Mouse (Mus musculus): ENCODE results near the gene 9030612E09Rik. TPM values are rescaled to one million over a fixed set of nuclear protein-coding genes. Genes with fewer than 3 reads are reported as not detected.

The 9030612E09Rik gene
- polyA plus RNA-seq, 1 experiment from 2014 or later, result 1.6 TPM

DNA sequence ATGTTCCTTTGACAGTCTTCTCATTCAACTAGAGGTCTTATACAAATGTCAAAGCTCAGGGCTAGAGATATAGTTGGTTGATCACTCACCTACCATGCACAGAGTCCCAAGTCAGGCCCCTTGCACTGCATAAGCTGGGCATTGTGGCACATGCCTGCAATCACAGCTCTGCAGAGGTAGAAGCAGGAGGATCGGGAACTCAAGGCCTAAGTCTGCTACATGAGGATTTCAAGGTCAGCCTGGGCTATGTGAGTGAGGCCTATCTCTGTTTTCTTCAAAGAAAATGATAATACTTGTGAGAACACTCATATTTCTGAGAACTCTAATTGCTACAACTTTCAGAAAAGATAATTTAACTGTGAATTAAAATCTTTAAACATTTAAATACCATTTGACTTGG is 8.4 kb upstream of the 9030612E09Rik start:
- H3K9ac ChIP-seq, result no peak overlapping the region
- H3K27ac ChIP-seq (replicated peaks), result no peak overlapping the region
- H3K9me3 ChIP-seq (replicated peaks), result no peaks in the 10 kb centered on the region
- H3K4me2 ChIP-seq (replicated peaks), result no peak overlapping the region
- WGBS, result 93% methylated on average over 1 of the region's 1 CpGs
- no peaks in the 10 kb centered on the region for H3K36me3 ChIP-seq
- no peaks in the 10 kb centered on the region for H3K27me3 ChIP-seq
- ATAC-seq (ENCODE audit: insufficient number of reproducible peaks, low FRiP score, low TSS enrichment, low read depth), result no peak
- H3K4me3 ChIP-seq (replicated peaks), result no peak overlapping the region
- peaks cover 7% of the 10 kb centered on the region for H3K4me1 ChIP-seq

DNA sequence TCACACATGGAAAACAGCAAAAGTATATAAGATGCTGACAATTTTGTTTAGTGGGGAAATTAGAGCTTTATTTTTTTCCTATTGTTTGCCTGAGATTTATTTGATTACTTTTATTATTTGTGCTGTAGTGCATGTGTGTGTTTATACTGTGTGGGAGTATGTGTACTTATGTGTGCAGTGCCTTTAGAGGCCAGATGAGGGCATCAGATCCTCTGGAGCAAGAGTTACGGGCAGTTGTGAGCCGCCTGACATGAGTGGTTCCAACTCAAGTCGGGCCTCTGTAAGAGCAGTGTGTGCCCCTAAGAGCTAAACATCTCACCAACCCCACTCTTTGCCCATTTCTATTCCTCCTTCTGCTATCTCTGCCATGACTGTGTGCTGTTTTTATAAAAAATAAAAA is 7.7 kb upstream of the 9030612E09Rik start:
- no peaks in the 10 kb centered on the region for H3K36me3 ChIP-seq
- no peak overlapping the region for H3K27ac ChIP-seq (replicated peaks)
- no peaks in the 10 kb centered on the region for H3K27me3 ChIP-seq
- H3K9me3 ChIP-seq (replicated peaks), result no peaks in the 10 kb centered on the region
- no peak overlapping the region for H3K9ac ChIP-seq
- no peak for ATAC-seq (ENCODE audit: insufficient number of reproducible peaks, low FRiP score, low TSS enrichment, low read depth)
- no peak overlapping the region for H3K4me2 ChIP-seq (replicated peaks)
- no peak overlapping the region for H3K4me3 ChIP-seq (replicated peaks)
- H3K4me1 ChIP-seq, result peaks cover 9% of the 10 kb centered on the region
- 90% methylated on average over 3 of the region's 3 CpGs for WGBS

DNA sequence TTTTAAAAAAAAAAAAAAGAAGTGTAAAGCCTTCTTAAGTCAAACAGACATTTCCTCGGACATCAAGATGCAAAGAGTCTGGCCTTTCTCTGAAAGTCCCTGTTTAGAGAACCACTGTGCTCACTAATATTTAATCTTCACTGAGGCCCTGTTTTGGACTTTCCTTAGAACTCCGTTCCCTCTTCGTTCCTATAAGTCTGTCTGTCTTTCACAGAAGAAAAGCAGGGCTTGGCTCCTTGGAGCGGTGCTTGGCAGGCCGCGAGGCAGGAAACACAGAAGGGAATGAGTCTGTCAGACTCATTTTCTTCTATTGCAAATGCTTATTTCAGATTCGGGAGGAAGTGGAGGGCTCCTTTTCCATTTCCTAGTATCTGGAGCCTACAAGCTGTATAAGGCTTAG is 5.7 kb upstream of the 9030612E09Rik start:
- H3K4me3 ChIP-seq (replicated peaks), result no peak overlapping the region
- no peaks in the 10 kb centered on the region for H3K27me3 ChIP-seq
- WGBS, result 65% methylated on average over 7 of the region's 7 CpGs
- H3K9me3 ChIP-seq (replicated peaks), result no peaks in the 10 kb centered on the region
- H3K4me2 ChIP-seq (replicated peaks), result no peak overlapping the region
- H3K9ac ChIP-seq, result no peak overlapping the region
- ATAC-seq (ENCODE audit: insufficient number of reproducible peaks, low FRiP score, low TSS enrichment, low read depth), result no peak
- no peaks in the 10 kb centered on the region for H3K36me3 ChIP-seq
- H3K27ac ChIP-seq (replicated peaks), result no peak overlapping the region
- peaks cover 19% of the 10 kb centered on the region for H3K4me1 ChIP-seq

DNA sequence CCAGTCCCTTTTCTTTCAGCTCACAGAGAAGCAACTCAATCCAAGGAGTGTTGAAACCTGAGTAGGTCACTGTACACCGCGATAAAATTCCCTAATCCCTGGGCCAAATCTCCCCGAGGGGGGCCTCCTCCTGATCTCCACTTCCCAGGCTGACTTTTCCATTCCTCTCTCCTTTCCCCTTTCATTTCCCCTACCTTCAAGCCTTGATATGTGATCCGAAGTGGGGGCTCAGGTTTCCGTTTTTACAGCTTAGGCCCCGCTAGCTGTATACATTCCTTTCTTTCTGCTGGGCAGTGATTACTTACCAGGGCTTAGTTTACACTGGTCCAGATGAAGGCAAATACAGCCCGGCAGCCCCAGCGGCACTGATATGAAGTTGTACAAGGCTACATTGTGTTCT is 3.4 kb upstream of the 9030612E09Rik start:
- peaks cover 13% of the 10 kb centered on the region; the same call in 1 of the 2 replicates for H3K27me3 ChIP-seq
- ATAC-seq (ENCODE audit: insufficient number of reproducible peaks, low FRiP score, low TSS enrichment, low read depth), result no peak
- H3K4me2 ChIP-seq (replicated peaks), result peak overlapping the region; percentile 21
- H3K27ac ChIP-seq (replicated peaks), result no peak overlapping the region
- peaks cover 24% of the 10 kb centered on the region for H3K4me1 ChIP-seq
- 8% methylated on average over 8 of the region's 8 CpGs for WGBS
- H3K9me3 ChIP-seq (replicated peaks), result no peaks in the 10 kb centered on the region
- H3K9ac ChIP-seq, result no peak overlapping the region
- no peak overlapping the region; the same call in 1 of the 2 replicates for H3K4me3 ChIP-seq (replicated peaks)
- no peaks in the 10 kb centered on the region for H3K36me3 ChIP-seq

DNA sequence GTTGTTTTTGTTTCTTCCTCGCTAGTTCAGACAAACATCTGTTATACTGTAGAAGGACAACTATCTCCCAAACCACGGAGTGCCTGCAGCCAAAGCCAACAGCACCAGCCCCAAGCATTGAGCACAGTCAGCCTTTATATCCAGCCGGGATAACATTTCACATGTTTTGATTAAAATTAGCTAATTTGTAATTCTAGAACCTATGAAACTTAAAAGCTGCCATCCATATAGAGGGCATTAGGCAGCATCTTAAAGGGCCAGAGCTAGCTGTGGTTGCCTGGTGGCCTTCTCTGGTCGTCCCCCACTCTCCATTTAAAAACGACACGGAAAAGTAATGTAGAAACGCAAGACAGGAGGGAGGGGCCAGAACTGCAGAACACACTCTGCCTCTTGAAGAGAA is 2.4 kb upstream of the 9030612E09Rik start:
- Histone ChIP-seq H3K27ac (replicated peaks) (peak overlapping the region; percentile 30), H3K36me3 (no peaks in the 10 kb centered on the region), H3K4me2 (replicated peaks) (peak overlapping the region; percentile 85), H3K9ac (no peak overlapping the region), H3K4me3 (replicated peaks) (peak overlapping the region; percentile 76), H3K4me1 (peaks cover 24% of the 10 kb centered on the region), H3K27me3 (peaks cover 16% of the 10 kb centered on the region; the same call in 1 of the 2 replicates), H3K9me3 (replicated peaks) (no peaks in the 10 kb centered on the region)
- 3% methylated on average over 7 of the region's 7 CpGs for WGBS
- ATAC-seq (ENCODE audit: insufficient number of reproducible peaks, low FRiP score, low TSS enrichment, low read depth), result no peak

DNA sequence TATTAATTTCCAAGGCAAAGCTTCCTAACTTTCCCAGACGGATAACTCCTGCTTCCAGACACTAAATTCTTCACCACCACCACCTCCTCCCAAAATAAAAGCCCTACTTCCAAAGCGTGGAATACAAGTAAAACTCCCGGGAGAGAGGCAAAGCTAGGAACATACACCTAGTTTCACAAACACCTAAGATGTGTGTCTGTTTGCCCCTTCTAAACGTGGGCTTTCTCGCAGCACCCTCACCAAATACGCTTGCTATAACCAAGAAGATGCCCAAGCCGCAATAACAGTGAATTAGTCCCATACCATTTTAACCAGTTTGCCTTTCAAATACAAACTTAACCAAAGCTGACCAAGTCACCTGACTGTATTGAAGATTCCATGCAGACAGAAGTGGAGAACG is 1.9 kb upstream of the 9030612E09Rik start:
- H3K27ac ChIP-seq (replicated peaks), result peak overlapping the region; percentile 30; the same call in 1 of the 2 replicates
- H3K27me3 ChIP-seq, result peaks cover 17% of the 10 kb centered on the region; the same call in 1 of the 2 replicates
- ATAC-seq (ENCODE audit: insufficient number of reproducible peaks, low FRiP score, low TSS enrichment, low read depth), result no peak
- H3K4me2 ChIP-seq (replicated peaks), result peak overlapping the region; percentile 85
- peak overlapping the region; percentile 66; the same call in 1 of the 2 replicates for H3K9ac ChIP-seq
- no peaks in the 10 kb centered on the region for H3K9me3 ChIP-seq (replicated peaks)
- H3K4me3 ChIP-seq (replicated peaks), result peak overlapping the region; percentile 76
- WGBS, result 1% methylated on average over 8 of the region's 8 CpGs
- peaks cover 24% of the 10 kb centered on the region for H3K4me1 ChIP-seq
- H3K36me3 ChIP-seq, result no peaks in the 10 kb centered on the region

DNA sequence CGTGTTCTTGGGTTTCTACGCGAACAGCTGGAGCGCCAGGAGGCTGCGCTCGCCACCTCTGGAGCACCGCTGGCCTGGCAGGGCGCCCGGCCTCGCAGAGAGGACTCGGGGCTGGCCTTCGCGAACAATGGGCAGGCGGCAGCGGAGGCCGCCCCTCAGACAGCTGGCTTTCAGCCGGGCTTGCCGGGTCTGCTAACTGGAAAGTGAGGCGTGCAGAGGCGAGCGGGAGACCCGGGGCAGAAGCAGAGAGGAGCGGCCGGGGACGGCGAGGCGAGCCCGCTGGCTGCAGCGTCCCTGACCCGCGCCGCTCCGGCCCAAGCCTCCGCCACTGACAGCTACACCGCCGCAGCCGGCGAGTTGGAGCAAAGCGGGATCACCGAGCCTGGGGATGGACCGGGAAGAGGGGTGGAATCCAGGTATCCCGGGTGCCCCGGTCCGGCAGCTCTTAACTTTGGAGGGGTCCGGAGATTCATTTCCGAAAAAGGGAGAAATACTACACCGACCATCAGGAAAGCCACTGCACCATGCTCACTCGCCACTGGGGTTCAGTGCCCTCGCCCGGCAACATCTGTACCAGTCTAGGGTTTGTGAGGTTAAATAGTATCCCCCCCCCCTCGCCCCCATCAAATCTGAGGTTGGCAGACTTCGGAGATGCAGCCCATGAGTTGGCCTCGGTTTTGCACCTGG is 1.2 kb upstream of the 9030612E09Rik start:
- under 1% methylated on average over 48 of the region's 53 CpGs for WGBS
- peak overlapping the region; percentile 88 for H3K27ac ChIP-seq (replicated peaks)
- peaks cover 20% of the 10 kb centered on the region; the same call in 1 of the 2 replicates for H3K27me3 ChIP-seq

DNA sequence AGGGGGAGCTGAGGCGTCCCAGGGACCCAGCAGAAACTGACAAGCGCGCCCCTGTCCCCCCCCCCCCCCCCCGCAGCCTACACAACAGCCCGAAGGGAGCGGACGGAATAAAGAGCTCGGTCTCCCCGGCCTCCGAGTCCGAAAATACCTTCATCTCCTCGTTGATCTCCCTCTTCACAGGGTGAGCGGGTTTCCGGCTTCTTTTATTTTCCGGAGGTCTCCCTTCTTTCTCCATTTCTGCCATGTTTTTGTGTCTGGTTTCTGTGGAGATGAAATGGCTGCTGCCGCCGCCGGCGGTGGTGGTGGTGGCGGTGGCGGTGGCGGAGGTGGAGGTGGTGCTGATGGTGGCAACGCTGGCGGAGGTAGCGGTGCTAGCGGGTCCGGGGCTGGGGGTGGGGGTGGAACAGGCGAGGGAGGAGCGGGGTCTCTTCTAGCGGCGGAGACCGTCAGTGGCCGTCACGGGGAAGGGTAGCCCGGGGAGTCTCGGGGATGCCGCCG is 627 bp upstream of the 9030612E09Rik start:
- Histone ChIP-seq H3K27ac (replicated peaks) (peak overlapping the region; percentile 88), H3K4me1 (peaks cover 24% of the 10 kb centered on the region), H3K36me3 (no peaks in the 10 kb centered on the region), H3K27me3 (peaks cover 20% of the 10 kb centered on the region; the same call in 1 of the 2 replicates), H3K4me2 (replicated peaks) (peak overlapping the region; percentile 85), H3K9ac (peak overlapping the region; percentile 66), H3K9me3 (replicated peaks) (no peaks in the 10 kb centered on the region), H3K4me3 (replicated peaks) (peak overlapping the region; percentile 76)
- WGBS, result 0% methylated on average over 24 of the region's 38 CpGs
- ATAC-seq (ENCODE audit: insufficient number of reproducible peaks, low FRiP score, low TSS enrichment, low read depth), result peak; percentile 27; the same call in 1 of the 2 replicates

More for the DNA sequence above, 1.2 kb upstream of the 9030612E09Rik start:
- peak; percentile 41 for ATAC-seq (ENCODE audit: insufficient number of reproducible peaks, low FRiP score, low TSS enrichment, low read depth)
- Histone ChIP-seq H3K4me2 (replicated peaks) (peak overlapping the region; percentile 85), H3K36me3 (no peaks in the 10 kb centered on the region), H3K4me1 (peaks cover 24% of the 10 kb centered on the region), H3K9me3 (replicated peaks) (no peaks in the 10 kb centered on the region), H3K4me3 (replicated peaks) (peak overlapping the region; percentile 76), H3K9ac (peak overlapping the region; percentile 66)

DNA sequence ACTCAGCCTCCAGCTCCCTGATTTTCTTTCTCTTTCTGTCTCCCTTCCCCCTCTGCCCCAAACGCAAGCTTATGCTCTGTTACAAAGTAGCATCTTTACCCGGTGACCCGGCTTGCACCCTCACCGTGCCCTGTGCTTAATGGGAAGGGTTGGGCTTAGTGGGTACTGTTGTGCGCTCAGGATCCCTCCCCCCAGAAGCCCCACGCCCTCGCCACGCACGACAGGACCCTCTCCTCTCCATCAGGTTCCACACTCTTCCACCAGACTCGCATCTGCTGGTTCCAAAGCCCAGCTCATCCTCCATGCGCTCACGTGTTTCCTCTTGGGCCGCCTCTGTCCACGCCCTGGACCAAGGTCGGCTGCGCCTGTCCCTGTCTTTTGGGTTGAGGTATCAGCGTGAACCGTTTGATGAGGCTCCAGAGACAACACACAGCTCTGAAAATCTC is 675 bp downstream of the 9030612E09Rik start:
- 2% methylated on average over 18 of the region's 18 CpGs for WGBS
- H3K4me3 ChIP-seq (replicated peaks), result peak overlapping the region; percentile 76
- no peaks in the 10 kb centered on the region for H3K9me3 ChIP-seq (replicated peaks)
- H3K9ac ChIP-seq, result peak overlapping the region; percentile 66
- peaks cover 24% of the 10 kb centered on the region for H3K4me1 ChIP-seq
- peaks cover 20% of the 10 kb centered on the region; the same call in 1 of the 2 replicates for H3K27me3 ChIP-seq
- peak overlapping the region; percentile 88 for H3K27ac ChIP-seq (replicated peaks)
- ATAC-seq (ENCODE audit: insufficient number of reproducible peaks, low FRiP score, low TSS enrichment, low read depth), result no peak
- H3K36me3 ChIP-seq, result no peaks in the 10 kb centered on the region
- peak overlapping the region; percentile 85 for H3K4me2 ChIP-seq (replicated peaks)

DNA sequence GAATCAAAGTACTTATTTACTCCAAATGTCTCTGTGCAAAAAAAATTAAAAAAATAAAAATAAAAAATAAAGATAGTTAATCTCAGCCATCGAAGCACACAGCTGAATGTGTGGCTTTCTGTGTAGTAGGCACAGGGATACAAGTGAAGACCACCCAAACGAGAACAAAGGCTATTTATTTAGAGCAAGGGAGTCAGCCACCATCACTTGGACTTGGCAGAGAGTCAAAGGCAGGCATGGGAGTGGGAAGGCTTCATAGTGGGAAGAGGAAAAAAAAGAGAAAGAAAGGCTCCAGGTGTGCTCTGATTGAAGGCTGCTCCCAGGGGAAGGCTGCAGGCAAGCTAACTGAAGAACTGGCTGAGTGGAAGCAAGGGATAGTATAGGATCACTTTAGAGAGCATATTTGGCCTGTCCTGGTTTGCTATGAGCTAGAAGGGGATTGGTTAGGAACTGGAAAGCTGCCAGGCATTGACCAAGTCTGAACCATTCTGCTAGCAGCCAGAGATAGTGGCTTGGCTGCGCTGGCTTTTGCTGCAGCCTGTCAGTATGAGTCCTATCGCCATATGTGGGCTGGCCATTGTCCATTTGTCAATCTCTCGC is 5.9 kb downstream of the 9030612E09Rik start:
- 60% methylated on average over 5 of the region's 5 CpGs for WGBS
- peaks cover under 1% of the 10 kb centered on the region for H3K4me1 ChIP-seq
- H3K27ac ChIP-seq (replicated peaks), result no peak overlapping the region
- no peaks in the 10 kb centered on the region for H3K36me3 ChIP-seq
- no peak overlapping the region for H3K9ac ChIP-seq
- no peak for ATAC-seq (ENCODE audit: insufficient number of reproducible peaks, low FRiP score, low TSS enrichment, low read depth)
- H3K4me3 ChIP-seq (replicated peaks), result no peak overlapping the region
- peaks cover 14% of the 10 kb centered on the region; the same call in 1 of the 2 replicates for H3K27me3 ChIP-seq
- no peak overlapping the region for H3K4me2 ChIP-seq (replicated peaks)
- no peaks in the 10 kb centered on the region for H3K9me3 ChIP-seq (replicated peaks)

DNA sequence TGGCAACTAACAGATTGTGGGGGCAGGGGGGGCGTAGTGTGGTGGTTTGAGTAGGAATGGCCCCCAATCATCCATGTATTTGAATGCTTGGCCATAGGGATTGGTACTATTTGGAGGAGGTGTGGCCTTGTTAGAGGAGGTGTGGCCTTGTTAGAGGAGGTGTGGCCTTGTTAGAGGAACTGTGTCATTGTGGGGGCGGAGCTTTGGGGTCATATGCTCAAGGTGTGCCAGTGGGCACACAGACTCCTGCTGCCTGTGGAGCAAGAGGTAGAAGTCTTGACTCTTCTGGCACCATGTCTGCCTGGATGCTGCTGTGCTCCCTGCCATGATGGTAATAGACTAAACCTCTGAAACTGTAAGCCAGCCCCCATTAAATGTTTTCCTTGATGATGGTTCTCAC is 25.7 kb downstream of the 9030612E09Rik start:
- Histone ChIP-seq H3K27me3 (no peaks in the 10 kb centered on the region), H3K9ac (no peak overlapping the region), H3K4me1 (no peaks in the 10 kb centered on the region), H3K4me3 (replicated peaks) (no peak overlapping the region), H3K9me3 (replicated peaks) (no peaks in the 10 kb centered on the region), H3K27ac (replicated peaks) (no peak overlapping the region), H3K4me2 (replicated peaks) (no peak overlapping the region), H3K36me3 (no peaks in the 10 kb centered on the region)
- 87% methylated on average over 2 of the region's 2 CpGs for WGBS
- no peak for ATAC-seq (ENCODE audit: insufficient number of reproducible peaks, low FRiP score, low TSS enrichment, low read depth)

Data from embryonic facial prominence, embryonic 15.5 days (tissue).